Mouse (Mus musculus) small intestine, adult 2 months (tissue): ENCODE data around the gene E130308A19Rik.

Source experiments
- CTCF ChIP-seq: fragments of 200-500 bp; IDR thresholded peaks from 2 replicates; pipeline ENCODE4 v1.5.1; 2012; ENCODE audit warnings: low read depth, mild to moderate bottlenecking, control low read depth, inconsistent platforms, low read length, moderate library complexity, mixed read lengths; ENCODE audit not compliant: insufficient replicate concordance, insufficient read length; ENCODE audit errors: extremely low read depth
- POLR2A ChIP-seq: fragments of 200-500 bp; IDR thresholded peaks from 2 replicates; pipeline ENCODE4 v1.6.1; 2012; ENCODE audit warnings: low read depth, mild to moderate bottlenecking, control low read depth, inconsistent platforms, low read length, moderate library complexity

DNA sequence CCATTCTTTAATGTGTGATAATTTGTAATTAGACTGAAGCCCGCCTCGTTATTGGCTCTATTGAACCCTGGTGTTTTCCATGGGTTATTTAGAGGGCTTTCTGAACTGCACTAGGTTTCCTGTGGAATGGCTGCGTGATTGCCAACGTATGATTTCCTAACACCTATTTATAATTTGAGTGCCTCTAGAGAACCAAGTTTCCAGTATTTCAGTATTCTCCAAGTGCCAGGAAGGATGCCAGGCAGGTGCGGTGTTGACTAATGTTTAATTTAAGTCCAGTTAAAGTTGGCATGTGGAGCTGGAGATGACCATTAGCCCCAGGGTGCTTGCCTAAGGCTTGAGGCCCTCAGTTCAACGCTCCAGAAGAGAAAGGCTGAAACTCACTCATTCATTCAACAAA, 161.1 kb downstream of the E130308A19Rik start:
- TF ChIP-seq CTCF (no peak), POLR2A (no peak)
